Mouse (Mus musculus): ENCODE measurements around the gene Gm867. TPM values are rescaled to one million over a fixed set of nuclear protein-coding genes. Genes with fewer than 3 reads are reported as not detected.

Gene Gm867
- polyA plus RNA-seq (2014; fragmentation: Nextera tagmentation; extraction: Ambion mirVana), result 0.31 and 0.35 TPM in 2 replicates

DNA sequence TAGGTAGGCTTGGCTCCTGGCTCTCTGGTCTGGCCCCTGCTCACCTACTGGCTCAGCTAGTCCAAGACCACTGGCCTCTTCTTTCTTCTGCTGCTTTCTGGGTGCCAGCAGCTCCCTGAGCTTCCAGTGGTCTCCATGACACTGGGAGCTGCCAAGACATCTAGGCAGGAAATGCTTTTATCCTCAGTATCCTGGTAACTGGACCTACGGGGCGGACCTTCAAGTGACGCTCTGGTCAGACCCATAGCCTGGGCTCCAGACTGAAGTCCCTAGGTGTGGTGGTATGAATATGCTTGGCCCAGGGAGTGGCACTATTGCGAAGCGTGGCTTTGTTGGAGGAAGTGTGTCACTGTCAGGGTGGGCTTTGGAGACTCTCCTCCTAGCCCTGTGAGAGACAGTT lies at the start of gene Gm867:
TSS of gene Gm867 (minus strand) at position 153 of the 400 bp plus-strand sequence.
- no peak for DNase-seq (ENCODE audit: low spot score)
- H3K9ac ChIP-seq (ENCODE audit: low read length), result no peak within 1 kb of the TSS
- H3K4me2 ChIP-seq (ENCODE audit: low read depth, severe bottlenecking), result no peak within 1 kb of the TSS
- H3K9me3 ChIP-seq (ENCODE audit: control insufficient read depth, low read length), result no peaks in the 10 kb centered on the region
- 89% methylated on average over 5 of the region's 5 CpGs for WGBS
- ATAC-seq (ENCODE audit: insufficient number of reproducible peaks, low FRiP score, low TSS enrichment, low read depth), result no peak
- H3K36me3 ChIP-seq (ENCODE audit: control insufficient read depth, insufficient read depth, low read length), result no peaks in the 10 kb centered on the region
- no peak within 1 kb of the TSS for H3K27ac ChIP-seq (replicated peaks; ENCODE audit: low read depth, low read length)
- peaks cover 24% of the 10 kb centered on the region for H3K27me3 ChIP-seq (ENCODE audit: control insufficient read depth, insufficient read depth, low read length)
- 0 out of 2 replicates have a peak, but pooled peaks cover 2% of the 10 kb centered on the region for H3K4me1 ChIP-seq (ENCODE audit: control insufficient read depth, insufficient read depth, low read length)
- H3K4me3 ChIP-seq (ENCODE audit: low read depth, low read length), result no peak within 1 kb of the TSS

DNA sequence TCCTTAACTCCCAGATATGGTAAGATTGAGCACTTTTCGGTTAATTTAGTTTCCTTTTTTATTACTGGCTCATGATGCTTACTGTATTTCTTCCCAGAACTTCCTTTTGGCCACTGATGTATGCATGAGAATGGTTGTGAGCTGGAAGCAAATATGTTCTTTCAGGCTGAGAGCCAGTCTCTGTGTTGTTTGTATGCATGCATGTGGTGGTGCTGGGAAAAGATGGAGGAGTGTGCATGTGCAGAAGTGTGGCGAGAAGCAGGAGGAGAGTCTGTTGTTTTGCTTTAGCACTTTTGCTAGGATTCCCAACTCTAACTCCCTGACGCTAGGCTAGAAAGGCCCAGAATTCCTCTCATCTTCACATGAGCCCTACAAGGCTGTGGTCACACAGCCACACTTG lies 39.0 kb upstream of the Gm867 start:
- H3K9ac ChIP-seq (ENCODE audit: low read length), result no peak overlapping the region
- no peak for ATAC-seq (ENCODE audit: insufficient number of reproducible peaks, low FRiP score, low TSS enrichment, low read depth)
- no peaks in the 10 kb centered on the region for H3K9me3 ChIP-seq (ENCODE audit: control insufficient read depth, low read length)
- no peaks in the 10 kb centered on the region for H3K4me1 ChIP-seq (ENCODE audit: control insufficient read depth, insufficient read depth, low read length)
- DNase-seq (ENCODE audit: low spot score), result no peak
- H3K4me2 ChIP-seq (ENCODE audit: low read depth, severe bottlenecking), result no peak overlapping the region
- H3K27me3 ChIP-seq (ENCODE audit: control insufficient read depth, insufficient read depth, low read length), result no peaks in the 10 kb centered on the region
- no peaks in the 10 kb centered on the region for H3K36me3 ChIP-seq (ENCODE audit: control insufficient read depth, insufficient read depth, low read length)
- no peak overlapping the region for H3K27ac ChIP-seq (replicated peaks; ENCODE audit: low read depth, low read length)
- WGBS, result 91% methylated on average over 3 of the region's 3 CpGs
- no peak overlapping the region for H3K4me3 ChIP-seq (ENCODE audit: low read depth, low read length)

DNA sequence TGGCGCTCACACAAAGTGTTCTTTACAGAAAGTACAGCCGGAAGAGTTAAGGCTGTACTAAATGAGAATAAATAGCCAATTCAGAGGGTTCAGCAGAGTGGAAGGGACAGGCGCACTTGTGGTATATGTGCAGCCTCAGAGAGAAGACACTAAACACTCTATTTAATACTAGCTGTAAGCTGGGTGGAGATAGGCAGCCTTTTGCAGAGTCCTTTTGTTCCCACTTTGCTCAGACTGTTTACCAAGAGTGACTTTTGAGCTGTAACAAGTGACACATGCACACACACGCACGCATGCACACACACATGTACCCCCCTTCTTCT lies 38.3 kb upstream of the Gm867 start:
- Histone ChIP-seq H3K4me2 (ENCODE audit: low read depth, severe bottlenecking) (no peak overlapping the region), H3K36me3 (ENCODE audit: control insufficient read depth, insufficient read depth, low read length) (no peaks in the 10 kb centered on the region), H3K4me1 (ENCODE audit: control insufficient read depth, insufficient read depth, low read length) (no peaks in the 10 kb centered on the region), H3K4me3 (ENCODE audit: low read depth, low read length) (no peak overlapping the region), H3K27me3 (ENCODE audit: control insufficient read depth, insufficient read depth, low read length) (no peaks in the 10 kb centered on the region), H3K27ac (replicated peaks; ENCODE audit: low read depth, low read length) (no peak overlapping the region), H3K9me3 (ENCODE audit: control insufficient read depth, low read length) (no peaks in the 10 kb centered on the region), H3K9ac (ENCODE audit: low read length) (no peak overlapping the region)
- ATAC-seq (ENCODE audit: insufficient number of reproducible peaks, low FRiP score, low TSS enrichment, low read depth), result no peak
- 90% methylated on average over 5 of the region's 5 CpGs for whole genome bisulfite sequencing
- DNase-seq (ENCODE audit: low spot score), result no peak

DNA sequence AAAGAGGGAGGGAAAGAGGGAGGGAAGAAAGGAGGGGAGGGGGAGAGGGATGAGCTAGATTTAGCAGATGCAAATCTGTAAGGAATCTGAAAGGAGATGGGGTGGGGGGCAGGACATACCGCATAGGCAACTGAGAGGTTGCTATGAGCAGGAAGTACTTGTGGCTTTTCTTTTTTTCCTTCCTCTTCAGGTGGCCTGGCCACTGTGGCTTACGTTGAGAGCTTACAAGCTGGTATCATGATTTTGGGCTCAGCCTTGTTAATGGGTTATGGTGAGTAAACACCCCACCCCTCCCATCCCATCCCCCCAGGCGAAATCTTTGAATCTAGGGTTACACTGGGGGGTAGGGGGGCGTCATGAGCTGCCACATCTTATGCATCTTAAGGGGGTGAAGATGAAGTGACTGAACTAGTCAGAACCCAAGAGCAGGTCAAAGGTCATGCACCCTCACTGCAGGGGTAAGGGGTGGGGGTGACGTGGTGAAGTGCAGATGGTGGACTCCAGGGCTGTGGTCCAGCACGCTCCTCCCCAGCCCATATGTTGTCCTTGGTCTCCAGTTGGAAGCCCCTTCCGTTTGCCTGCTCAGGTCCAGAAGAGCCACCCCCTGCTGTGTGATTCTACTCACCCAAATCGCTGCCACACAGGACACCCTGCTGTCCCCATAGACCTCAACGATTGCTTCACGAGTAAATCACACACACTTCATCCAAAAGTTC lies 37.8 kb upstream of the Gm867 start:
- no peak for ATAC-seq (ENCODE audit: insufficient number of reproducible peaks, low FRiP score, low TSS enrichment, low read depth)
- no peaks in the 10 kb centered on the region for H3K4me1 ChIP-seq (ENCODE audit: control insufficient read depth, insufficient read depth, low read length)
- no peak overlapping the region for H3K9ac ChIP-seq (ENCODE audit: low read length)
- no peak overlapping the region for H3K4me2 ChIP-seq (ENCODE audit: low read depth, severe bottlenecking)
- WGBS, result 52% methylated on average over 10 of the region's 10 CpGs
- H3K27me3 ChIP-seq (ENCODE audit: control insufficient read depth, insufficient read depth, low read length), result no peaks in the 10 kb centered on the region
- no peaks in the 10 kb centered on the region for H3K9me3 ChIP-seq (ENCODE audit: control insufficient read depth, low read length)
- H3K4me3 ChIP-seq (ENCODE audit: low read depth, low read length), result no peak overlapping the region
- DNase-seq (ENCODE audit: low spot score), result no peak
- H3K27ac ChIP-seq (replicated peaks; ENCODE audit: low read depth, low read length), result no peak overlapping the region
- H3K36me3 ChIP-seq (ENCODE audit: control insufficient read depth, insufficient read depth, low read length), result no peaks in the 10 kb centered on the region

DNA sequence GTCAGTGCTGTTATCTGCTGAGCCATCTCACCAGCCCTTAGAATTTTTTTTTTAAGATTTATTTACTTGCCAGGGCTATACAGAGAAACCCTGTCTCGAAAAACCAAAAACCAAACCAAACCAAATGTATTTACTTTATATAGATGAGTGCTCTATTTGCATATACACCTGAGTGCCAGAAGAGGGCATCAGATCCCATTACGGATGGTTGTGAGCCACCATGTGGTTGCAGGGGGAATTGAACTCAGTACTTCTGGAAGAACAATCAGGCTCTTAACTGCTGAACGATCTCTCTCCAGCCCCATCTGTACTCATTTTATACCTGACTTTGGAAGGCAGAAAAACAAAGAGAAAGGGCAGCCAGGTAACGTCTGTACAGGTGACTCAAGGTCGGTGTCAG lies 34.7 kb upstream of the Gm867 start:
- DNase-seq (ENCODE audit: low spot score) (no peak), ATAC-seq (ENCODE audit: insufficient number of reproducible peaks, low FRiP score, low TSS enrichment, low read depth) (no peak)
- Histone ChIP-seq H3K4me1 (ENCODE audit: control insufficient read depth, insufficient read depth, low read length) (no peaks in the 10 kb centered on the region), H3K27ac (replicated peaks; ENCODE audit: low read depth, low read length) (no peak overlapping the region), H3K27me3 (ENCODE audit: control insufficient read depth, insufficient read depth, low read length) (no peaks in the 10 kb centered on the region), H3K36me3 (ENCODE audit: control insufficient read depth, insufficient read depth, low read length) (no peaks in the 10 kb centered on the region), H3K9ac (ENCODE audit: low read length) (no peak overlapping the region), H3K9me3 (ENCODE audit: control insufficient read depth, low read length) (no peaks in the 10 kb centered on the region), H3K4me2 (ENCODE audit: low read depth, severe bottlenecking) (no peak overlapping the region), H3K4me3 (ENCODE audit: low read depth, low read length) (no peak overlapping the region)
- 74% methylated on average over 5 of the region's 5 CpGs for WGBS

DNA sequence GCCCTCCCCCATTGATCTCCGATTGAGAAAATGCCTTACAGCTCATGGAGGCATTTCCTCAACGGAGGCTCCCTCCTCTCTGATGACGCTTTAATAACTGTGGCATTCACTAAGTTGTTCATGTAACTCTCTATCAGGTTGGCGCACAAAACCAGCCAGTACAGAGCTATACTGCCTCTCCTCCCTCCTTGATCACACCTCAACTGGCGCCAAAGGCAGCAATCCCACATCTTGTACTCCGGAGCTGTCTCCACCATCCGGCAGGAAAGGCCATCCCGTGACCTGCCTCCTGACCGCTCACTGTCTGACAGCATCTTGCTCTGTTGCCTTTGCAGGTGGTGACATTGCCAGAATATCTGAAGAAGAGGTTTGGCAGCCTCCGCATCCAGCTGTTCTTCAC lies 33.4 kb upstream of the Gm867 start:
- Histone ChIP-seq H3K36me3 (ENCODE audit: control insufficient read depth, insufficient read depth, low read length) (no peaks in the 10 kb centered on the region), H3K4me2 (ENCODE audit: low read depth, severe bottlenecking) (no peak overlapping the region), H3K27me3 (ENCODE audit: control insufficient read depth, insufficient read depth, low read length) (no peaks in the 10 kb centered on the region), H3K4me1 (ENCODE audit: control insufficient read depth, insufficient read depth, low read length) (no peaks in the 10 kb centered on the region), H3K4me3 (ENCODE audit: low read depth, low read length) (no peak overlapping the region), H3K9me3 (ENCODE audit: control insufficient read depth, low read length) (no peaks in the 10 kb centered on the region), H3K9ac (ENCODE audit: low read length) (no peak overlapping the region), H3K27ac (replicated peaks; ENCODE audit: low read depth, low read length) (no peak overlapping the region)
- DNase-seq (ENCODE audit: low spot score) (no peak), ATAC-seq (ENCODE audit: insufficient number of reproducible peaks, low FRiP score, low TSS enrichment, low read depth) (no peak)
- WGBS, result 90% methylated on average over 10 of the region's 10 CpGs

DNA sequence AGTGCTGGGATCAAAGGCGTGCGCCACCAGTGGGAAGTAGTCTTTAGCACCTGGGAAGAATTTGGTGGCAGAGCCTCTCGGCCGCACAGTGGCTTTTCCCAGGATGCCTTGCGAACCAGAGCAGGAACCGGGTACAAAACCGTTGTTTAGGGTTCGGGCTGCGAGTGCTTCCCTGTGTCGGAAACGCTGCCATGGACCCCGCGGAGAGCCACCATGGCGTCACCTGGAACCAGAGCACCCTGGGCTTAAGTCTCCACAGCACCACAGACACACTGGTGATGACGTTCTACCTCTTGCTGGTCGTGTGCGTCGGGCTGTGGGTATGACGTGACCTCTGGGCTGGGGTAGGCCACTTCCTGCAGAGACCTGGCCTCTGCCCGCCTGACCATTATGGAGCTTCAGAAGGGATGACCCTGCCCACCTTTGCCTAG lies 13.9 kb upstream of the Gm867 start, which contains the start of gene Gm5134:
TSS of gene Gm5134 (plus strand) at position 134 of the 431 bp plus-strand sequence.
- H3K4me1 ChIP-seq (ENCODE audit: control insufficient read depth, insufficient read depth, low read length), result peaks cover 3% of the 10 kb centered on the region; the same call in 1 of the 2 replicates
- WGBS, result 23% methylated on average over 20 of the region's 20 CpGs
- ATAC-seq (ENCODE audit: insufficient number of reproducible peaks, low FRiP score, low TSS enrichment, low read depth) (0 out of 2 replicates have a peak, but pooled peaks have one; percentile 31), DNase-seq (ENCODE audit: low spot score) (no peak)
- H3K9me3 ChIP-seq (ENCODE audit: control insufficient read depth, low read length), result no peaks in the 10 kb centered on the region
- H3K4me3 ChIP-seq (ENCODE audit: low read depth, low read length), result no peak within 1 kb of the TSS
- no peak within 1 kb of the TSS; the same call in 1 of the 2 replicates for H3K9ac ChIP-seq (ENCODE audit: low read length)
- H3K27ac ChIP-seq (replicated peaks; ENCODE audit: low read depth, low read length), result no peak within 1 kb of the TSS
- H3K4me2 ChIP-seq (ENCODE audit: low read depth, severe bottlenecking), result peak within 1 kb of the TSS; percentile 22
- H3K36me3 ChIP-seq (ENCODE audit: control insufficient read depth, insufficient read depth, low read length), result no peaks in the 10 kb centered on the region
- no peaks in the 10 kb centered on the region for H3K27me3 ChIP-seq (ENCODE audit: control insufficient read depth, insufficient read depth, low read length)

DNA sequence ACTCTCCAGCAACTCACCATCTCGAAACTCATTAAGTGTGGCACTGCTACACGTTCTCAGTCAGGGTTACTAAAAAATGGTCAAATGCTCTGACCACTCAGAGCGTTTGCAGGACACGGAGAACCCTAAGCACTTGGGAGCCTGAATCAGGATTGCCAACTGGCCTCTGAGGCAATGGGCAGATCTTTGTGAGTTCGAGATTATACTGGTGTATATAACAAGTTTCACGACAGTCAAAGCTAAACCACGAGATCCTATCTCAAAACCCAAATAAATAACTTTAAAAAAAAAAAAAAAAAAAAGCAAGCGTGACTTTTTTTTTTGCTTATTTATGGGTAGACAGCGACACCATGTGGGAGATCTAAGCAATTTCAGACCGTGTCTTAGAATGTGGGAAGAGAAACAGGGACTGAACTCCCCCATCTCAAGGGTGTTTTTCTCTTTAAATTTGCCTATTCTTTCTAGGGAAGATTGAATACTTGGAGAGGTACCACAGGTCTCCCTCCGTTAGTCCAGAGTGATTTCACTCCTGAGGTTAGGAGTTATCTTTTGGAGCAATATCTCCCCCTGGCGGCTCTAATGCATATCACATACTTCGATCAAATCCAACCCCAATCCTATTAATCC lies 11.1 kb upstream of the Gm867 start:
- DNase-seq (ENCODE audit: low spot score) (peak; percentile 66), ATAC-seq (ENCODE audit: insufficient number of reproducible peaks, low FRiP score, low TSS enrichment, low read depth) (0 out of 2 replicates have a peak, but pooled peaks have one; percentile 24)
- Histone ChIP-seq H3K9ac (ENCODE audit: low read length) (no peak overlapping the region), H3K36me3 (ENCODE audit: control insufficient read depth, insufficient read depth, low read length) (no peaks in the 10 kb centered on the region), H3K4me3 (ENCODE audit: low read depth, low read length) (peak overlapping the region; percentile 40), H3K4me2 (ENCODE audit: low read depth, severe bottlenecking) (peak overlapping the region; percentile 76), H3K9me3 (ENCODE audit: control insufficient read depth, low read length) (no peaks in the 10 kb centered on the region), H3K4me1 (ENCODE audit: control insufficient read depth, insufficient read depth, low read length) (peaks cover 3% of the 10 kb centered on the region; the same call in 1 of the 2 replicates), H3K27me3 (ENCODE audit: control insufficient read depth, insufficient read depth, low read length) (no peaks in the 10 kb centered on the region), H3K27ac (replicated peaks; ENCODE audit: low read depth, low read length) (no peak overlapping the region)
- WGBS, result 5% methylated on average over 13 of the region's 13 CpGs
